Mouse (Mus musculus): ENCODE data around the gene Tmem106a. TPM values are rescaled to one million over a fixed set of nuclear protein-coding genes. Genes with fewer than 3 reads are reported as not detected.

Tmem106a gene
- total and polyA plus RNA-seq, 3 experiments, result 2.8 to 15.5 (median 3.4) TPM

- H3K27me3 ChIP-seq (ENCODE audit: control insufficient read depth, insufficient read depth, low read length), result no peaks in the 10 kb centered on the region
- DNase-seq, result peak in 1 of 2 experiments; percentile 30
- H3K79me2 ChIP-seq (replicated peaks; ENCODE audit: control insufficient read depth, insufficient read depth, low read length), result no peaks in the 10 kb centered on the region
- 89% methylated on average over 10 of the region's 10 CpGs for WGBS
- H3K36me3 ChIP-seq (ENCODE audit: control insufficient read depth, insufficient read depth, low read length), result no peaks in the 10 kb centered on the region
- TF ChIP-seq POLR2A (IDR thresholded peaks at IDR 0.05; ENCODE audit: insufficient read depth, low read depth, low read length), result no peak
- TF ChIP-seq CTCF (IDR thresholded peaks at IDR 0.05), result no peak
- TF ChIP-seq EP300 (IDR thresholded peaks at IDR 0.05; ENCODE audit: insufficient read depth, low read depth, low read length), result no peak
- peaks cover under 1% of the 10 kb centered on the region for H3K4me1 ChIP-seq (ENCODE audit: control insufficient read depth, insufficient read depth, low read length)
- H3K9ac ChIP-seq (ENCODE audit: low read depth, low read length), result no peak overlapping the region
- intact Hi-C loops (cut with DNase I), result no loop called here
- no peak overlapping the region for H3K27ac ChIP-seq
- H3K4me3 ChIP-seq, result no peak overlapping the region
These were observed 5.6 kb downstream of the Tmem106a start for GRCm38 (mm10) chr11:101587676-101588075.

- no peaks in the 10 kb centered on the region for H3K27me3 ChIP-seq (ENCODE audit: control insufficient read depth, insufficient read depth, low read length)
- DNase-seq, result no peak
- no peak for TF ChIP-seq POLR2A (IDR thresholded peaks at IDR 0.05; ENCODE audit: insufficient read depth, low read depth, low read length)
- no peak for TF ChIP-seq CTCF (IDR thresholded peaks at IDR 0.05)
- no peak for TF ChIP-seq EP300 (IDR thresholded peaks at IDR 0.05; ENCODE audit: insufficient read depth, low read depth, low read length)
- no peak overlapping the region for H3K9ac ChIP-seq (ENCODE audit: low read depth, low read length)
- H3K27ac ChIP-seq, result no peak overlapping the region
- no peaks in the 10 kb centered on the region for H3K36me3 ChIP-seq (ENCODE audit: control insufficient read depth, insufficient read depth, low read length)
- H3K79me2 ChIP-seq (replicated peaks; ENCODE audit: control insufficient read depth, insufficient read depth, low read length), result no peaks in the 10 kb centered on the region
- intact Hi-C loops (cut with DNase I), result no loop called here
- H3K4me1 ChIP-seq (ENCODE audit: control insufficient read depth, insufficient read depth, low read length), result no peaks in the 10 kb centered on the region
- H3K4me3 ChIP-seq, result no peak overlapping the region
- WGBS, result 89% methylated on average over 7 of the region's 7 CpGs
These were observed 6.8 kb downstream of the Tmem106a start for GRCm38 (mm10) chr11:101588868-101589267.

- WGBS, result 29% methylated on average over 5 of the region's 5 CpGs
- Histone ChIP-seq H3K4me1 (ENCODE audit: control insufficient read depth, insufficient read depth, low read length) (no peaks in the 10 kb centered on the region), H3K79me2 (replicated peaks; ENCODE audit: control insufficient read depth, insufficient read depth, low read length) (no peaks in the 10 kb centered on the region), H3K36me3 (ENCODE audit: control insufficient read depth, insufficient read depth, low read length) (no peaks in the 10 kb centered on the region), H3K9ac (ENCODE audit: low read depth, low read length) (no peak overlapping the region), H3K4me3 (no peak overlapping the region), H3K27ac (no peak overlapping the region), H3K27me3 (ENCODE audit: control insufficient read depth, insufficient read depth, low read length) (no peaks in the 10 kb centered on the region)
- intact Hi-C loops (cut with DNase I), result no loop called here
- TF ChIP-seq CTCF (IDR thresholded peaks at IDR 0.05), result no peak; the same call in none of the 2 replicates
- TF ChIP-seq EP300 (IDR thresholded peaks at IDR 0.05; ENCODE audit: insufficient read depth, low read depth, low read length), result no peak
- TF ChIP-seq POLR2A (IDR thresholded peaks at IDR 0.05; ENCODE audit: insufficient read depth, low read depth, low read length), result no peak
- DNase-seq, result peak; percentile 50 to 63
These were observed 7.4 kb downstream of the Tmem106a start for GRCm38 (mm10) chr11:101589444-101589843.

- Histone ChIP-seq H3K36me3 (ENCODE audit: control insufficient read depth, insufficient read depth, low read length) (no peaks in the 10 kb centered on the region), H3K27me3 (ENCODE audit: control insufficient read depth, insufficient read depth, low read length) (no peaks in the 10 kb centered on the region), H3K9ac (ENCODE audit: low read depth, low read length) (no peak overlapping the region), H3K4me1 (ENCODE audit: control insufficient read depth, insufficient read depth, low read length) (no peaks in the 10 kb centered on the region), H3K27ac (no peak overlapping the region), H3K4me3 (no peak overlapping the region), H3K79me2 (replicated peaks; ENCODE audit: control insufficient read depth, insufficient read depth, low read length) (no peaks in the 10 kb centered on the region)
- TF ChIP-seq POLR2A (IDR thresholded peaks at IDR 0.05; ENCODE audit: insufficient read depth, low read depth, low read length), result no peak
- no peak for TF ChIP-seq EP300 (IDR thresholded peaks at IDR 0.05; ENCODE audit: insufficient read depth, low read depth, low read length)
- 80% methylated on average over 12 of the region's 12 CpGs for WGBS
- intact Hi-C loops (cut with DNase I), result no loop called here
- no peak for DNase-seq
These were observed 8.1 kb downstream of the Tmem106a start for GRCm38 (mm10) chr11:101589989-101590624.

GRCm38 (mm10) chr11:101599156-101599555 lies 17.1 kb downstream of the Tmem106a start, which contains the start of gene Gm11634:
Gene Gm11634, minus strand, starts transcription at chr11:101599256.
- DNase-seq, result no peak
- Histone ChIP-seq H3K9ac (ENCODE audit: low read depth, low read length) (no peak within 1 kb of the TSS), H3K79me2 (replicated peaks; ENCODE audit: control insufficient read depth, insufficient read depth, low read length) (no peaks in the 10 kb centered on the region), H3K4me1 (ENCODE audit: control insufficient read depth, insufficient read depth, low read length) (no peaks in the 10 kb centered on the region), H3K27ac (no peak within 1 kb of the TSS), H3K36me3 (ENCODE audit: control insufficient read depth, insufficient read depth, low read length) (no peaks in the 10 kb centered on the region), H3K27me3 (ENCODE audit: control insufficient read depth, insufficient read depth, low read length) (no peaks in the 10 kb centered on the region), H3K4me3 (no peak within 1 kb of the TSS)
- 74% methylated on average over 6 of the region's 6 CpGs for WGBS
- intact Hi-C loops (cut with DNase I), result no loop called here
- no peak for TF ChIP-seq POLR2A (IDR thresholded peaks at IDR 0.05; ENCODE audit: insufficient read depth, low read depth, low read length)
- TF ChIP-seq CTCF (IDR thresholded peaks at IDR 0.05), result no peak
- TF ChIP-seq EP300 (IDR thresholded peaks at IDR 0.05; ENCODE audit: insufficient read depth, low read depth, low read length), result no peak

GRCm38 (mm10) chr11:101602491-101602890 lies 20.4 kb downstream of the Tmem106a start:
- TF ChIP-seq EP300 (IDR thresholded peaks at IDR 0.05; ENCODE audit: insufficient read depth, low read depth, low read length), result no peak
- Histone ChIP-seq H3K4me3 (no peak overlapping the region), H3K27me3 (ENCODE audit: control insufficient read depth, insufficient read depth, low read length) (no peaks in the 10 kb centered on the region), H3K27ac (no peak overlapping the region), H3K79me2 (replicated peaks; ENCODE audit: control insufficient read depth, insufficient read depth, low read length) (no peaks in the 10 kb centered on the region), H3K4me1 (ENCODE audit: control insufficient read depth, insufficient read depth, low read length) (no peaks in the 10 kb centered on the region), H3K36me3 (ENCODE audit: control insufficient read depth, insufficient read depth, low read length) (no peaks in the 10 kb centered on the region), H3K9ac (ENCODE audit: low read depth, low read length) (no peak overlapping the region)
- peak; percentile 30 to 57 for DNase-seq
- intact Hi-C loops (cut with DNase I), result no loop called here
- WGBS, result 5% methylated on average over 3 of the region's 3 CpGs
